Mouse (Mus musculus) gastrocnemius, adult 2 months (tissue): ENCODE measurements at regions not wholly inside any gene's neighbourhood (a gene's known extent, or its start where the extent isn't known, plus 50 kb on each side); places are given as distances from the start of the nearest gene placed in this dataset.
"Not testable (repeated sequence)": the region's sequence is repeated elsewhere in the genome, so short reads cannot be mapped to it uniquely, and the experiment has no call there.

Source experiments
- DNase-seq: peaks from one replicate; pipeline ENCODE4 v3.0.0; 2022
- H3K27ac ChIP-seq: fragments of 200-600 bp; 2 replicates; pipeline ENCODE4 v1.8.1; 2022; ENCODE audit warnings: mild to moderate bottlenecking
- H3K4me3 ChIP-seq: fragments of 200-600 bp; 2 replicates; pipeline ENCODE4 v1.8.1; 2022; ENCODE audit warnings: mild to moderate bottlenecking, moderate library complexity
- CTCF ChIP-seq: fragments of 200-600 bp; IDR thresholded peaks from 2 replicates; pipeline ENCODE4 v1.8.1; 2022; ENCODE audit warnings: antibody characterized with exemption, mild to moderate bottlenecking, moderate library complexity
- intact Hi-C: fragments of 180-260 bp; cut with DNase I; formaldehyde crosslinking; loops from one replicate; pipeline ENCODE4 v1.15.1; 2025

- Histone ChIP-seq H3K4me3 (no peak overlapping the region), H3K27ac (no peak overlapping the region)
- TF ChIP-seq CTCF, result peak; percentile 58
- intact Hi-C loops, result no loop called here
- DNase-seq, result peak; percentile 33
Measured at GRCm38 (mm10) chr4:153175660-153176059, 307.0 kb downstream of the Ajap1 start.

GRCm38 (mm10) chr4:153175077-153175476 is 307.5 kb downstream of the Ajap1 start:
- intact Hi-C loops, result no loop called here
- DNase-seq, result no peak
- H3K27ac ChIP-seq, result no peak overlapping the region
- no peak overlapping the region for H3K4me3 ChIP-seq
- TF ChIP-seq CTCF, result no peak

- no peak for TF ChIP-seq CTCF
- DNase-seq, result no peak
- intact Hi-C loops, result no loop called here
- Histone ChIP-seq H3K4me3 (no peak overlapping the region), H3K27ac (no peak overlapping the region)
Measured at GRCm38 (mm10) chr4:153169991-153170390, 312.6 kb downstream of the Ajap1 start.

GRCm38 (mm10) chr4:153164810-153165209 is 317.8 kb downstream of the Ajap1 start:
- Histone ChIP-seq H3K4me3 (no peak overlapping the region), H3K27ac (no peak overlapping the region)
- DNase-seq, result no peak
- intact Hi-C loops, result no loop called here
- TF ChIP-seq CTCF, result no peak

- no peak for DNase-seq
- TF ChIP-seq CTCF, result peak; percentile 24; the same call in 1 of the 2 replicates
- intact Hi-C loops, result no loop called here
- Histone ChIP-seq H3K27ac (no peak overlapping the region), H3K4me3 (no peak overlapping the region)
Measured at GRCm38 (mm10) chr4:153160115-153160514, 322.5 kb downstream of the Ajap1 start.

- TF ChIP-seq CTCF, result no peak
- intact Hi-C loops, result no loop called here
- H3K27ac ChIP-seq, result no peak overlapping the region
- H3K4me3 ChIP-seq, result no peak overlapping the region
- no peak for DNase-seq
Measured at GRCm38 (mm10) chr4:153157572-153157971, 325.0 kb downstream of the Ajap1 start.

GRCm38 (mm10) chr4:153152923-153153322 is 329.7 kb downstream of the Ajap1 start:
- H3K4me3 ChIP-seq, H3K27ac ChIP-seq, intact Hi-C loops, DNase-seq: not testable (repeated sequence)

- intact Hi-C loops, result no loop called here
- no peak overlapping the region for H3K27ac ChIP-seq
- no peak for TF ChIP-seq CTCF
- no peak overlapping the region for H3K4me3 ChIP-seq
- no peak for DNase-seq
Measured at GRCm38 (mm10) chr4:153133147-153133546, 349.5 kb downstream of the Ajap1 start.

GRCm38 (mm10) chr4:153129345-153129744 is 353.3 kb downstream of the Ajap1 start:
- intact Hi-C loops, result no loop called here
- no peak overlapping the region for H3K4me3 ChIP-seq
- no peak for TF ChIP-seq CTCF
- no peak for DNase-seq
- H3K27ac ChIP-seq, result no peak overlapping the region

- no peak overlapping the region for H3K27ac ChIP-seq
- TF ChIP-seq CTCF, result no peak
- no peak for DNase-seq
- no peak overlapping the region for H3K4me3 ChIP-seq
- intact Hi-C loops, result no loop called here
Measured at GRCm38 (mm10) chr4:153128162-153128561, 354.4 kb downstream of the Ajap1 start.

GRCm38 (mm10) chr4:153120480-153120879 is 362.1 kb downstream of the Ajap1 start:
- Histone ChIP-seq H3K27ac (no peak overlapping the region), H3K4me3 (no peak overlapping the region)
- no peak for DNase-seq
- no peak for TF ChIP-seq CTCF
- intact Hi-C loops, result no loop called here

- H3K27ac ChIP-seq, result no peak overlapping the region
- DNase-seq, result no peak
- no peak overlapping the region for H3K4me3 ChIP-seq
- intact Hi-C loops, result no loop called here
- TF ChIP-seq CTCF, result no peak
Measured at GRCm38 (mm10) chr4:153119647-153120102, 362.9 kb downstream of the Ajap1 start.

GRCm38 (mm10) chr4:153118824-153119646 is 363.6 kb downstream of the Ajap1 start:
- DNase-seq, result no peak
- no peak for TF ChIP-seq CTCF
- intact Hi-C loops, result no loop called here
- Histone ChIP-seq H3K27ac (no peak overlapping the region), H3K4me3 (no peak overlapping the region)

- no peak for DNase-seq
- intact Hi-C loops, result no loop called here
- Histone ChIP-seq H3K27ac (no peak overlapping the region), H3K4me3 (no peak overlapping the region)
- no peak for TF ChIP-seq CTCF
Measured at GRCm38 (mm10) chr4:153114998-153115397, 367.6 kb downstream of the Ajap1 start.
